In the genomic region with DNA sequence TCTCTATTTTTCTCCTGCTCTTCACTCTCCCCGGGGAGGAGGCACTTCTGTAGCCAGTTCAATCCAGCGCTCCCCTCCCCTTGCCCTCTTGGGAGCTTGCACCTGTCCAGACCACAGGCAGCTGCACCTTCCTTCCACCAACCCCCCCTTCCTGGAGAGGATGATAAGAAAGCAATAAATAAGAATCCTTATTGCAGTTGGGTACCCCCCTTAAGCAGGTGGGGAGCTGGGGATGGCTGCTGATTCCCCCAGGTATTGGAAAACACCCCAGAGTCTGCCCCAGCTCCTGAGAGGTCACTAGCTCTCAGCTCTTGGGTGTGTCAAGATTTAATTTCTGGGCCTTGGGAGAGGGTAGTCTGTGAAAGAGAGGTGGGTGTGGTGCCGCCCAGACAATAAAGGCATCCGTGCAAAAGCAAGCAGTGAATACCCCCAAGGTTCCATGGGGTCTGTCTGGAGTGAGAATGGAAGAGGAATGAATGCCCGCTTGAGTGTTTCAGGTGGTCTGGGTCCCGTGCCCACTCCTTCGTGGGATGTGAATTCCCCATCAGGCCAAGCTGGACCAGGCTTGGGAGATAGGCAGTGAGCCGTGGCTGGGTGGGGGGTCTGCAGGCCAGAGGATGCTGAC, we compare ENCODE assay signal across 9 mouse cellular contexts. TPM values are rescaled to one million over a fixed set of nuclear protein-coding genes. Genes with fewer than 3 reads are reported as not detected.
DNase-seq lines count a peak whose midpoint lies in the region; ATAC-seq and TF ChIP-seq lines count a peak whose summit lies in the region.
"Had no signal": no experiment of that assay in that cellular context is flagged by ENCODE, and none has a peak within 500 bp of the region (broad histone marks: within the 10 kb centered on the region; RNA-seq: fewer than 3 reads in every experiment).

No protein-coding gene starts in this region.

- H3K9me3 ChIP-seq in lung, embryonic 15.5 days: no peaks in the 10 kb centered on the region
- no peaks in the 10 kb centered on the region for H3K9me3 ChIP-seq in forebrain, embryonic 13.5 days (replicated peaks)
- no peaks in the 10 kb centered on the region for H3K9me3 ChIP-seq in limb, embryonic 14.5 days (ENCODE audit: control insufficient read depth, low read length)
- no peaks in the 10 kb centered on the region for H3K9me3 ChIP-seq in stomach, embryonic 15.5 days

- H3K27me3 ChIP-seq in lung, embryonic 15.5 days: no peaks in the 10 kb centered on the region
- H3K27me3 ChIP-seq in forebrain, embryonic 13.5 days: no peaks in the 10 kb centered on the region
- no peaks in the 10 kb centered on the region for H3K27me3 ChIP-seq in limb, embryonic 14.5 days (ENCODE audit: control insufficient read depth, insufficient read depth, low read length)
- H3K27me3 ChIP-seq in stomach, embryonic 15.5 days (replicated peaks): no peaks in the 10 kb centered on the region

- no peak for TF ChIP-seq POLR2A in limb, embryonic 14.5 days (IDR thresholded peaks at IDR 0.05; ENCODE audit: borderline replicate concordance, extremely low read depth, insufficient read depth, insufficient read length)

- 27% methylated on average over 8 of the region's 8 CpGs for WGBS in lung, embryonic 15.5 days
- WGBS in forebrain, embryonic 13.5 days: 4% methylated on average over 8 of the region's 8 CpGs
- 20% methylated on average over 8 of the region's 8 CpGs for WGBS in limb, embryonic 14.5 days
- WGBS in stomach, embryonic 15.5 days: 30% methylated on average over 8 of the region's 8 CpGs

- peak overlapping the region; percentile 82 for H3K27ac ChIP-seq in lung, embryonic 15.5 days
- peak overlapping the region; percentile 100 for H3K27ac ChIP-seq in forebrain, embryonic 13.5 days
- H3K27ac ChIP-seq in limb, embryonic 14.5 days (replicated peaks; ENCODE audit: low read depth, low read length): peak overlapping the region; percentile 86
- peak overlapping the region; percentile 82 for H3K27ac ChIP-seq in stomach, embryonic 15.5 days

- peaks cover 4% of the 10 kb centered on the region; the same call in 1 of the 2 replicates for H3K36me3 ChIP-seq in lung, embryonic 15.5 days
- peaks cover 75% of the 10 kb centered on the region for H3K36me3 ChIP-seq in forebrain, embryonic 13.5 days (ENCODE audit: poor library complexity, severe bottlenecking)
- H3K36me3 ChIP-seq in limb, embryonic 14.5 days (ENCODE audit: control insufficient read depth, insufficient read depth, low read length): peaks cover 47% of the 10 kb centered on the region
- no peaks in the 10 kb centered on the region for H3K36me3 ChIP-seq in stomach, embryonic 15.5 days

- no peak for DNase-seq in lung, postnatal 4 days
- DNase-seq in limb, embryonic 14.5 days (ENCODE audit: low spot score): no peak
- no peak for DNase-seq in frontal cortex, postnatal 14 days (ENCODE audit: low spot score in 2 of 2)
- no peak for DNase-seq in frontal cortex, postnatal 25 days (ENCODE audit: low spot score in 2 of 2)
- no peak for DNase-seq in right cerebral cortex, postnatal 36 days (ENCODE audit: low spot score in 2 of 2)

- ATAC-seq in lung, embryonic 15.5 days (ENCODE audit: borderline replicate concordance, extremely low read depth, low FRiP score, low TSS enrichment): peak; percentile 15; the same call in 1 of the 2 replicates
- no peak for ATAC-seq in forebrain, embryonic 13.5 days
- peak; percentile 17; the same call in 1 of the 2 replicates for ATAC-seq in limb, embryonic 14.5 days (ENCODE audit: low FRiP score, low read depth)
- ATAC-seq in stomach, embryonic 15.5 days (ENCODE audit: insufficient read depth, low FRiP score, low read depth): no peak

- H3K4me3 ChIP-seq in lung, embryonic 15.5 days: peak overlapping the region; percentile 45
- H3K4me3 ChIP-seq in forebrain, embryonic 13.5 days: peak overlapping the region; percentile 100
- H3K4me3 ChIP-seq in limb, embryonic 14.5 days (replicated peaks; ENCODE audit: low read length): peak overlapping the region; percentile 34
- H3K4me3 ChIP-seq in stomach, embryonic 15.5 days (replicated peaks): peak overlapping the region; percentile 42
- H3K4me3 ChIP-seq: erythroblast, embryonic 14.5 days had no signal

- H3K9ac ChIP-seq in lung, embryonic 15.5 days: peak overlapping the region; percentile 64
- H3K9ac ChIP-seq in forebrain, embryonic 13.5 days: peak overlapping the region; percentile 100
- peak overlapping the region; percentile 68 for H3K9ac ChIP-seq in limb, embryonic 14.5 days (ENCODE audit: low read depth, low read length, severe bottlenecking)
- no peak overlapping the region for H3K9ac ChIP-seq in stomach, embryonic 15.5 days

- H3K4me1 ChIP-seq in lung, embryonic 15.5 days: peaks cover 30% of the 10 kb centered on the region
- H3K4me1 ChIP-seq in forebrain, embryonic 13.5 days: peaks cover 89% of the 10 kb centered on the region
- peaks cover 57% of the 10 kb centered on the region for H3K4me1 ChIP-seq in limb, embryonic 14.5 days (ENCODE audit: control insufficient read depth, insufficient read depth, low read length)
- peaks cover 42% of the 10 kb centered on the region for H3K4me1 ChIP-seq in stomach, embryonic 15.5 days

- H3K4me2 ChIP-seq in lung, embryonic 15.5 days: peak overlapping the region; percentile 84
- H3K4me2 ChIP-seq in forebrain, embryonic 13.5 days: peak overlapping the region; percentile 96
- H3K4me2 ChIP-seq in limb, embryonic 14.5 days (replicated peaks; ENCODE audit: low read depth, low read length, severe bottlenecking): peak overlapping the region; percentile 78
- H3K4me2 ChIP-seq in stomach, embryonic 15.5 days: peak overlapping the region; percentile 75

RNA-seq across cellular contexts. Expression of a gene that starts 6.5 kb away (rescaled TPM):
- 9.4 and 9.7 TPM in 2 replicates for polyA plus RNA-seq in lung, embryonic 15.5 days (2015; fragmentation: Nextera tagmentation; extraction: Ambion mirVana)
- 99.0 and 107 TPM in 2 replicates for polyA plus RNA-seq in forebrain, embryonic 13.5 days (2015; fragmentation: Nextera tagmentation; extraction: Ambion mirVana)
- 40.6 and 51.6 TPM in 2 replicates for polyA plus RNA-seq in limb, embryonic 14.5 days (2012; rRNA removed)
- 15.5 and 18.0 TPM in 2 replicates for polyA plus RNA-seq in limb, embryonic 14.5 days (2014; fragmentation: Nextera tagmentation; extraction: Ambion mirVana)
- 8.0 and 8.3 TPM in 2 replicates for polyA plus RNA-seq in stomach, embryonic 15.5 days (2015; fragmentation: Nextera tagmentation; extraction: Ambion mirVana)

RNA-seq across cellular contexts. Expression of a gene that starts 30.2 kb away (rescaled TPM):
- polyA plus RNA-seq in lung, embryonic 15.5 days (2015; fragmentation: Nextera tagmentation; extraction: Ambion mirVana): 4.7 and 7.0 TPM in 2 replicates
- polyA plus RNA-seq in forebrain, embryonic 13.5 days (2015; fragmentation: Nextera tagmentation; extraction: Ambion mirVana): not detected in 2 replicates
- polyA plus RNA-seq in limb, embryonic 14.5 days (2012; rRNA removed): not detected in 2 replicates
- not detected in 2 replicates for polyA plus RNA-seq in limb, embryonic 14.5 days (2014; fragmentation: Nextera tagmentation; extraction: Ambion mirVana)
- 12.0 and 15.4 TPM in 2 replicates for polyA plus RNA-seq in stomach, embryonic 15.5 days (2015; fragmentation: Nextera tagmentation; extraction: Ambion mirVana)
- polyA plus RNA-seq: erythroblast, embryonic 14.5 days had no signal

RNA-seq across cellular contexts. Expression of a gene that starts 48.7 kb away (rescaled TPM):
- polyA plus RNA-seq in lung, embryonic 15.5 days (2015; fragmentation: Nextera tagmentation; extraction: Ambion mirVana): 27.2 and 30.4 TPM in 2 replicates
- 24.7 TPM in 2 replicates for polyA plus RNA-seq in forebrain, embryonic 13.5 days (2015; fragmentation: Nextera tagmentation; extraction: Ambion mirVana)
- polyA plus RNA-seq in limb, embryonic 14.5 days (2012; rRNA removed): 69.2 and 82.4 TPM in 2 replicates
- polyA plus RNA-seq in limb, embryonic 14.5 days (2014; fragmentation: Nextera tagmentation; extraction: Ambion mirVana): 20.4 and 24.1 TPM in 2 replicates
- 21.7 and 26.6 TPM in 2 replicates for polyA plus RNA-seq in stomach, embryonic 15.5 days (2015; fragmentation: Nextera tagmentation; extraction: Ambion mirVana)

Comparison
In these comparisons a context has a peak if more than half of its experiments do, and no peak if none do; other contexts are left out.
1. ATAC-seq: peak in lung, embryonic 15.5 days (single experiment) and limb, embryonic 14.5 days (single experiment); none in forebrain, embryonic 13.5 days (single experiment) and stomach, embryonic 15.5 days (single experiment).
2. H3K4me3 ChIP-seq: peak in every context shown above with its lines; median percentile 100 in forebrain, embryonic 13.5 days; 45 in lung, embryonic 15.5 days; 42 in stomach, embryonic 15.5 days; 34 in limb, embryonic 14.5 days.
3. Peak in every context shown above with its lines, with median percentiles within 50 percentile points of each other: H3K27ac ChIP-seq and H3K4me2 ChIP-seq.